10 mouse cellular contexts compared by ENCODE assay signal in the genomic region with DNA sequence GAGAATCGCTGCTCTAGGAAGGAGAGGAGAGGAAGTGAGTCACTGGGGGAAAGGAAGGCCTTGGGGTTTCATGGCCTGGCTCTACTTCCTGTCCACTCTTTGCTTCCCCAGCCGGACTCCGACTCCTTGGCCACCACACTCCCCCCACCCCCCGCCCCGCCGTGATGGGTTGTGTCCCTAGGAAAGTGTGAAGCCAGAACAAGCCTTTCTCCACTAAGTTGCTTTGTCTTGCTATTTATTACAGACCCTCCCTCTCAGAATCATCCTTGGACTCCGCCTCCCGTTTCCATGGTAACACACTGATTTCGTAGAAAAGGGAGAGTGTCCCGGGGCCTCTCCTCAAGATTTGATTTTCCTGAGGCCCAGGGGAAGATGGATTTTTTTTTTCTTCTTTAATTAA. TPM values are rescaled to one million over a fixed set of nuclear protein-coding genes. Genes with fewer than 3 reads are reported as not detected.
DNase-seq lines count a peak whose midpoint lies in the region; ATAC-seq and TF ChIP-seq lines count a peak whose summit lies in the region.
"Had no signal": no experiment of that assay in that cellular context is flagged by ENCODE, and none has a peak within 500 bp of the region (broad histone marks: within the 10 kb centered on the region; RNA-seq: fewer than 3 reads in every experiment).

No protein-coding gene starts in this region.

- H3K27me3 ChIP-seq in forebrain, embryonic 16.5 days (replicated peaks; ENCODE audit: control insufficient read depth, insufficient read depth, low read length): no peaks in the 10 kb centered on the region
- H3K27me3 ChIP-seq in limb, embryonic 14.5 days (ENCODE audit: control insufficient read depth, insufficient read depth, low read length): peaks cover 6% of the 10 kb centered on the region; the same call in 1 of the 2 replicates

- H3K4me1 ChIP-seq in ES-E14 (ENCODE audit: control insufficient read depth in 2 of 2, insufficient read depth in 2 of 2, low read length in 2 of 2, poor library complexity in 1 of 2): peaks cover 2 to 13% of the 10 kb centered on the region in 2 experiments; a peak in 2 of 4 replicates
- peaks cover 18% of the 10 kb centered on the region for H3K4me1 ChIP-seq in forebrain, embryonic 16.5 days (replicated peaks; ENCODE audit: control insufficient read depth, insufficient read depth, low read length)
- peaks cover 8% of the 10 kb centered on the region; the same call in 1 of the 2 replicates for H3K4me1 ChIP-seq in limb, embryonic 14.5 days (ENCODE audit: control insufficient read depth, insufficient read depth, low read length)

- H3K9me3 ChIP-seq in ES-E14 (ENCODE audit: control insufficient read depth, insufficient read depth, low read depth, low read length): no peaks in the 10 kb centered on the region
- no peaks in the 10 kb centered on the region for H3K9me3 ChIP-seq in forebrain, embryonic 16.5 days (ENCODE audit: control insufficient read depth, low read length)
- no peaks in the 10 kb centered on the region for H3K9me3 ChIP-seq in limb, embryonic 14.5 days (ENCODE audit: control insufficient read depth, low read length)

- no peak overlapping the region for H3K9ac ChIP-seq in ES-E14 (ENCODE audit: insufficient read depth, low read depth, low read length, poor library complexity, severe bottlenecking)
- H3K9ac ChIP-seq in forebrain, embryonic 16.5 days (replicated peaks; ENCODE audit: low read depth, low read length): no peak overlapping the region
- no peak overlapping the region for H3K9ac ChIP-seq in limb, embryonic 14.5 days (ENCODE audit: low read depth, low read length, severe bottlenecking)
- H3K9ac ChIP-seq: liver, postnatal 0 days had no signal

- H3K4me3 ChIP-seq in ES-E14 (ENCODE audit: insufficient read depth in 1 of 2, low read depth in 1 of 2, low read length in 2 of 2, poor library complexity in 1 of 2, severe bottlenecking in 1 of 2): peak overlapping the region; percentile 5 to 10; a peak in 1 of 4 replicates
- peak overlapping the region; percentile 25; the same call in 1 of the 2 replicates for H3K4me3 ChIP-seq in forebrain, embryonic 16.5 days (replicated peaks; ENCODE audit: low read length)
- H3K4me3 ChIP-seq in limb, embryonic 14.5 days (replicated peaks; ENCODE audit: low read length): no peak overlapping the region

- in situ Hi-C loops in ES-E14 (cut with MboI; ENCODE audit: low sequenced_read_pairs in 2 of 2, unreplicated experiment in 2 of 2): no loop called here

- TF ChIP-seq POLR2A in limb, embryonic 14.5 days (IDR thresholded peaks at IDR 0.05; ENCODE audit: borderline replicate concordance, extremely low read depth, insufficient read depth, insufficient read length): no peak

- WGBS in forebrain, embryonic 16.5 days: 6% methylated on average over 9 of the region's 10 CpGs
- 28% methylated on average over 10 of the region's 10 CpGs for WGBS in limb, embryonic 14.5 days

- peak; percentile 34 for DNase-seq in adrenal gland, postnatal 14 days
- no peak for DNase-seq in adrenal gland, adult 2 months
- DNase-seq in ES-E14 (ENCODE audit: low read depth, low spot score): no peak
- peak; percentile 35 for DNase-seq in limb, embryonic 14.5 days (ENCODE audit: low spot score)
- no peak for DNase-seq in adrenal gland, adult 18-20 months (ENCODE audit: low spot score in 2 of 2)
- no peak for DNase-seq in c-Kit-positive CD71-positive TER-119-positive erythroid progenitor cells, embryonic 14.5 days (ENCODE audit: low spot score)
- DNase-seq in ovary, postnatal 36 days (ENCODE audit: low spot score): no peak
- DNase-seq: liver, postnatal 0 days had no signal

- H3K36me3 ChIP-seq in ES-E14 (ENCODE audit: control insufficient read depth, insufficient read depth, low read length, poor library complexity, severe bottlenecking): no peaks in the 10 kb centered on the region
- no peaks in the 10 kb centered on the region for H3K36me3 ChIP-seq in forebrain, embryonic 16.5 days (ENCODE audit: control insufficient read depth, insufficient read depth)
- no peaks in the 10 kb centered on the region for H3K36me3 ChIP-seq in limb, embryonic 14.5 days (ENCODE audit: control insufficient read depth, insufficient read depth, low read length)

- no peak for ATAC-seq in forebrain, embryonic 16.5 days
- ATAC-seq in limb, embryonic 14.5 days (ENCODE audit: low FRiP score, low read depth): no peak
- ATAC-seq: liver, postnatal 0 days had no signal

- H3K4me2 ChIP-seq in forebrain, embryonic 16.5 days (ENCODE audit: low read length): peak overlapping the region; percentile 50
- H3K4me2 ChIP-seq in limb, embryonic 14.5 days (replicated peaks; ENCODE audit: low read depth, low read length, severe bottlenecking): no peak overlapping the region

- H3K27ac ChIP-seq in ES-E14 (ENCODE audit: insufficient read depth, low read depth, low read length, poor library complexity, severe bottlenecking): no peak overlapping the region
- H3K27ac ChIP-seq in forebrain, embryonic 16.5 days (ENCODE audit: low read length): no peak overlapping the region
- no peak overlapping the region for H3K27ac ChIP-seq in limb, embryonic 14.5 days (replicated peaks; ENCODE audit: low read depth, low read length)

TF ChIP-seq in ES-E14, 5 proteins besides CTCF, POLR2A, EP300 and RAD21:
- TF ChIP-seq ZC3H11A (IDR thresholded peaks at IDR 0.05; ENCODE audit: borderline replicate concordance, low read depth, low read length) (no peak), MAFK (IDR thresholded peaks at IDR 0.05; ENCODE audit: insufficient read depth, low read depth, low read length) (no peak), HCFC1 (IDR thresholded peaks at IDR 0.05; ENCODE audit: borderline replicate concordance, insufficient read depth, low read length) (no peak), ZNF384 (IDR thresholded peaks at IDR 0.05; ENCODE audit: low read depth, low read length) (no peak)
TF ChIP-seq in ES-E14: peak in this region for 0.

RNA-seq across cellular contexts. Expression of a gene that starts 1.4 kb away (rescaled TPM):
- not detected in 2 replicates for total RNA-seq in adrenal gland, postnatal 14 days (2021)
- not detected for total RNA-seq in adrenal gland, adult 2 months (2021)
- polyA plus RNA-seq in adrenal gland, adult 2 months (2012; rRNA removed): not detected in 2 replicates
- 0.22 and 0.53 TPM in 2 replicates for total RNA-seq in ES-E14 (2012; rRNA removed)
- polyA plus RNA-seq in forebrain, embryonic 16.5 days (2015; fragmentation: Nextera tagmentation; extraction: Ambion mirVana): not detected in 2 replicates
- 0.09 and 0.18 TPM in 2 replicates for polyA plus RNA-seq in limb, embryonic 14.5 days (2012; rRNA removed)
- polyA plus RNA-seq in limb, embryonic 14.5 days (2014; fragmentation: Nextera tagmentation; extraction: Ambion mirVana): not detected in 2 replicates
- not detected for total RNA-seq in adrenal gland, adult 18-20 months (2021)
- total RNA-seq: gastrocnemius, adult 18-20 months had no signal
- polyA plus RNA-seq: liver, postnatal 0 days had no signal

RNA-seq across cellular contexts. Expression of a gene that starts 4.2 kb away (rescaled TPM):
- 18.2 and 20.7 TPM in 2 replicates for total RNA-seq in adrenal gland, postnatal 14 days (2021)
- total RNA-seq in adrenal gland, adult 2 months (2021): 10 to 100 TPM; 11.5 to 17.8 TPM
- polyA plus RNA-seq in adrenal gland, adult 2 months (2012; rRNA removed): 11.0 and 12.4 TPM in 2 replicates
- 12.3 and 15.9 TPM in 2 replicates for total RNA-seq in ES-E14 (2012; rRNA removed)
- polyA plus RNA-seq in forebrain, embryonic 16.5 days (2015; fragmentation: Nextera tagmentation; extraction: Ambion mirVana): 4.6 and 5.0 TPM in 2 replicates
- polyA plus RNA-seq in limb, embryonic 14.5 days (2012; rRNA removed): 13.6 and 14.5 TPM in 2 replicates
- 7.0 and 7.1 TPM in 2 replicates for polyA plus RNA-seq in limb, embryonic 14.5 days (2014; fragmentation: Nextera tagmentation; extraction: Ambion mirVana)
- 10 to 100 TPM in 1 of 2 experiments, 1 to 10 TPM in 1; 8.8 to 12.1 TPM for total RNA-seq in adrenal gland, adult 18-20 months (2021)

Comparison
In these comparisons a context has a peak if more than half of its experiments do, and no peak if none do; other contexts are left out.
1. DNase-seq: peak in adrenal gland, postnatal 14 days (single experiment) and limb, embryonic 14.5 days (single experiment); none in adrenal gland, adult 2 months (single experiment), ES-E14 (single experiment), adrenal gland, adult 18-20 months (0 of 2), c-Kit-positive CD71-positive TER-119-positive erythroid progenitor cells, embryonic 14.5 days (single experiment) and ovary, postnatal 36 days (single experiment).